14 mouse cellular contexts compared by ENCODE assay signal in genomic region chr13:52059756-52060417, GRCm38 (mm10).
DNase-seq lines count a peak whose midpoint lies in the region; ATAC-seq and TF ChIP-seq lines count a peak whose summit lies in the region.
"Had no signal": no experiment of that assay in that cellular context is flagged by ENCODE, and none has a peak within 500 bp of the region (broad histone marks: within the 10 kb centered on the region; RNA-seq: fewer than 3 reads in every experiment).

No protein-coding gene starts in this region.

- DNase-seq in hindbrain, embryonic 10.5 days (ENCODE audit: low spot score), result peak; percentile 36
- DNase-seq in neural tube, embryonic 10.5 days (ENCODE audit: extremely low spot score, low spot score), result no peak
- DNase-seq in forebrain, postnatal 0 days, result no peak
- no peak for DNase-seq in layer of hippocampus, adult 9-10 months (ENCODE audit: low spot score)
- no peak for DNase-seq in urinary bladder, postnatal 36 days (ENCODE audit: low spot score in 2 of 2)
- DNase-seq: adrenal gland, adult 8-10 months; B cell, adult 2 months; lung, postnatal 4 days; spleen, adult 18-20 months had no signal

- peaks cover 5% of the 10 kb centered on the region; the same call in 1 of the 2 replicates for H3K27me3 ChIP-seq in hindbrain, embryonic 10.5 days (ENCODE audit: insufficient read depth, poor library complexity, severe bottlenecking)
- no peaks in the 10 kb centered on the region for H3K27me3 ChIP-seq in hindbrain, embryonic 12.5 days
- no peaks in the 10 kb centered on the region for H3K27me3 ChIP-seq in neural tube, embryonic 12.5 days (replicated peaks)
- no peaks in the 10 kb centered on the region for H3K27me3 ChIP-seq in intestine, postnatal 0 days (replicated peaks; ENCODE audit: control insufficient read depth, insufficient read depth, low read length)
- H3K27me3 ChIP-seq in forebrain, postnatal 0 days (ENCODE audit: insufficient read depth, low read length), result no peaks in the 10 kb centered on the region

- H3K9ac ChIP-seq in hindbrain, embryonic 12.5 days, result no peak overlapping the region
- H3K9ac ChIP-seq in neural tube, embryonic 12.5 days, result no peak overlapping the region
- no peak overlapping the region for H3K9ac ChIP-seq in intestine, postnatal 0 days (ENCODE audit: low read depth, low read length)
- H3K9ac ChIP-seq in forebrain, postnatal 0 days, result no peak overlapping the region
- H3K9ac ChIP-seq: hindbrain, embryonic 13.5 days had no signal

- peaks cover 21% of the 10 kb centered on the region for H3K4me1 ChIP-seq in hindbrain, embryonic 10.5 days (replicated peaks)
- no peaks in the 10 kb centered on the region for H3K4me1 ChIP-seq in hindbrain, embryonic 12.5 days
- peaks cover 8% of the 10 kb centered on the region for H3K4me1 ChIP-seq in neural tube, embryonic 12.5 days
- peaks cover 4% of the 10 kb centered on the region; the same call in 1 of the 2 replicates for H3K4me1 ChIP-seq in intestine, postnatal 0 days (replicated peaks; ENCODE audit: control insufficient read depth, insufficient read depth, low read length)
- H3K4me1 ChIP-seq in forebrain, postnatal 0 days (ENCODE audit: insufficient read depth), result no peaks in the 10 kb centered on the region
- H3K4me1 ChIP-seq: hindbrain, embryonic 13.5 days had no signal

- no peak for TF ChIP-seq CTCF in intestine, postnatal 0 days (IDR thresholded peaks at IDR 0.05; ENCODE audit: low read depth)
- no peak for TF ChIP-seq CTCF in forebrain, postnatal 0 days (IDR thresholded peaks at IDR 0.05; ENCODE audit: low read depth)

- H3K4me2 ChIP-seq in hindbrain, embryonic 12.5 days (replicated peaks), result no peak overlapping the region
- H3K4me2 ChIP-seq in neural tube, embryonic 12.5 days (replicated peaks), result 0 out of 2 replicates have a peak overlapping the region, but pooled peaks have one; percentile 0
- H3K4me2 ChIP-seq in intestine, postnatal 0 days (replicated peaks; ENCODE audit: low read depth), result no peak overlapping the region
- H3K4me2 ChIP-seq in forebrain, postnatal 0 days (ENCODE audit: low read depth), result no peak overlapping the region
- H3K4me2 ChIP-seq: heart, embryonic 11.5 days; hindbrain, embryonic 13.5 days had no signal

- H3K9me3 ChIP-seq in hindbrain, embryonic 10.5 days, result no peaks in the 10 kb centered on the region
- no peaks in the 10 kb centered on the region for H3K9me3 ChIP-seq in hindbrain, embryonic 12.5 days (replicated peaks)
- no peaks in the 10 kb centered on the region for H3K9me3 ChIP-seq in neural tube, embryonic 12.5 days
- no peaks in the 10 kb centered on the region for H3K9me3 ChIP-seq in intestine, postnatal 0 days (ENCODE audit: control insufficient read depth)
- no peaks in the 10 kb centered on the region for H3K9me3 ChIP-seq in forebrain, postnatal 0 days (ENCODE audit: low read length)
- H3K9me3 ChIP-seq: hindbrain, embryonic 13.5 days had no signal

- no peak for ATAC-seq in hindbrain, embryonic 12.5 days (ENCODE audit: low FRiP score)
- no peak for ATAC-seq in neural tube, embryonic 12.5 days (ENCODE audit: low FRiP score, low read depth)
- ATAC-seq in intestine, postnatal 0 days, result peak; percentile 35; the same call in 1 of the 2 replicates
- ATAC-seq in forebrain, postnatal 0 days, result no peak

- 81% methylated on average over 22 of the region's 22 CpGs for WGBS in hindbrain, embryonic 10.5 days
- 83% methylated on average over 22 of the region's 22 CpGs for WGBS in hindbrain, embryonic 12.5 days
- 79% methylated on average over 22 of the region's 22 CpGs for WGBS in neural tube, embryonic 12.5 days
- WGBS in intestine, postnatal 0 days, result 60% methylated on average over 22 of the region's 22 CpGs
- 89% methylated on average over 22 of the region's 22 CpGs for WGBS in forebrain, postnatal 0 days

- no peak overlapping the region for H3K4me3 ChIP-seq in hindbrain, embryonic 10.5 days
- H3K4me3 ChIP-seq in hindbrain, embryonic 12.5 days, result no peak overlapping the region
- H3K4me3 ChIP-seq in neural tube, embryonic 12.5 days, result no peak overlapping the region
- H3K4me3 ChIP-seq in intestine, postnatal 0 days (ENCODE audit: low read depth, low read length), result no peak overlapping the region
- no peak overlapping the region for H3K4me3 ChIP-seq in forebrain, postnatal 0 days (ENCODE audit: low read depth, low read length)
- H3K4me3 ChIP-seq: hindbrain, embryonic 13.5 days had no signal

- H3K27ac ChIP-seq in hindbrain, embryonic 10.5 days, result no peak overlapping the region
- H3K27ac ChIP-seq in hindbrain, embryonic 12.5 days, result no peak overlapping the region
- no peak overlapping the region for H3K27ac ChIP-seq in neural tube, embryonic 12.5 days
- H3K27ac ChIP-seq in intestine, postnatal 0 days (ENCODE audit: low read depth, low read length), result 0 out of 2 replicates have a peak overlapping the region, but pooled peaks have one; percentile 31
- H3K27ac ChIP-seq in forebrain, postnatal 0 days (ENCODE audit: low read depth, low read length), result no peak overlapping the region
- H3K27ac ChIP-seq: hindbrain, embryonic 13.5 days had no signal

- no peaks in the 10 kb centered on the region for H3K36me3 ChIP-seq in hindbrain, embryonic 10.5 days
- no peaks in the 10 kb centered on the region for H3K36me3 ChIP-seq in hindbrain, embryonic 12.5 days
- H3K36me3 ChIP-seq in neural tube, embryonic 12.5 days, result no peaks in the 10 kb centered on the region
- no peaks in the 10 kb centered on the region for H3K36me3 ChIP-seq in intestine, postnatal 0 days (ENCODE audit: control insufficient read depth, insufficient read depth)
- no peaks in the 10 kb centered on the region for H3K36me3 ChIP-seq in forebrain, postnatal 0 days (ENCODE audit: insufficient read depth)
- H3K36me3 ChIP-seq: hindbrain, embryonic 13.5 days had no signal
